ENCODE assay signal across 17 mouse cellular contexts in the genomic region with DNA sequence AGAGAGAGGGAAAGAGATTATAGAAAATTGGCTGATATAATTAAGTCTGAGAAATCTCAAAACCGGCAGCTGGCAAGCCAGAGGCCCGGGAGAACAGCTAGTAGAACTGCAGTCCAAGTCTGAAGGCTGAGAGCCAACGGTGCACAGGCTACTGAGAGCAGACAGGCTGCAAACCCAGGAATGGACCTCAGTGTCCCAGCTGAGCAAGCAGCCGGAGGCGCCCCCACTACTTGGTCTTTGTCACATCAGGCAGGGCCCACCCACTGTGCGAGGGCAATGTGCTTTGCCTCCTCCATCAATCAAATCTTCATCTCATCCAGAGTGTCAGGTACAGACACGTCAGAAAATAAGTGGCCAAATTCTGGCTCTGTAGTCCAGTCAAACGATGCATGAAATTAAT. TPM values are rescaled to one million over a fixed set of nuclear protein-coding genes. Genes with fewer than 3 reads are reported as not detected.
DNase-seq lines count a peak whose midpoint lies in the region; ATAC-seq lines count a peak whose summit lies in the region.
"Had no signal": no experiment of that assay in that cellular context is flagged by ENCODE, and none has a peak within 500 bp of the region (broad histone marks: within the 10 kb centered on the region; RNA-seq: fewer than 3 reads in every experiment).

No protein-coding gene starts in this region.

- no peaks in the 10 kb centered on the region for H3K36me3 ChIP-seq in forebrain, embryonic 12.5 days (replicated peaks)
- H3K36me3 ChIP-seq in forebrain, embryonic 10.5 days (replicated peaks), result no peaks in the 10 kb centered on the region
- no peaks in the 10 kb centered on the region for H3K36me3 ChIP-seq in hindbrain, embryonic 13.5 days
- no peaks in the 10 kb centered on the region for H3K36me3 ChIP-seq in hindbrain, embryonic 12.5 days
- H3K36me3 ChIP-seq in hindbrain, embryonic 14.5 days (replicated peaks; ENCODE audit: control insufficient read depth, insufficient read depth), result no peaks in the 10 kb centered on the region
- H3K36me3 ChIP-seq: embryonic facial prominence, embryonic 13.5 days; G1E; neural tube, embryonic 15.5 days had no signal

- no peaks in the 10 kb centered on the region for H3K27me3 ChIP-seq in forebrain, embryonic 12.5 days
- no peaks in the 10 kb centered on the region for H3K27me3 ChIP-seq in forebrain, embryonic 10.5 days (ENCODE audit: poor library complexity, severe bottlenecking)
- no peaks in the 10 kb centered on the region for H3K27me3 ChIP-seq in hindbrain, embryonic 13.5 days
- no peaks in the 10 kb centered on the region for H3K27me3 ChIP-seq in hindbrain, embryonic 12.5 days
- no peaks in the 10 kb centered on the region for H3K27me3 ChIP-seq in hindbrain, embryonic 14.5 days (ENCODE audit: control insufficient read depth, insufficient read depth, low read length)
- H3K27me3 ChIP-seq: embryonic facial prominence, embryonic 13.5 days; forebrain, embryonic 13.5 days; neural tube, embryonic 15.5 days had no signal

- no peak overlapping the region for H3K4me2 ChIP-seq in forebrain, embryonic 12.5 days
- no peak overlapping the region for H3K4me2 ChIP-seq in hindbrain, embryonic 13.5 days
- H3K4me2 ChIP-seq in hindbrain, embryonic 12.5 days (replicated peaks), result no peak overlapping the region
- no peak overlapping the region for H3K4me2 ChIP-seq in hindbrain, embryonic 14.5 days (replicated peaks)
- H3K4me2 ChIP-seq: embryonic facial prominence, embryonic 13.5 days; forebrain, embryonic 13.5 days; neural tube, embryonic 15.5 days had no signal

- no peak overlapping the region for H3K9ac ChIP-seq in forebrain, embryonic 12.5 days
- H3K9ac ChIP-seq in hindbrain, embryonic 13.5 days, result no peak overlapping the region
- no peak overlapping the region for H3K9ac ChIP-seq in hindbrain, embryonic 12.5 days
- H3K9ac ChIP-seq in hindbrain, embryonic 14.5 days, result no peak overlapping the region
- H3K9ac ChIP-seq: embryonic facial prominence, embryonic 13.5 days; forebrain, embryonic 13.5 days; liver, embryonic 14.5 days; neural tube, embryonic 15.5 days had no signal

- H3K4me3 ChIP-seq in forebrain, embryonic 12.5 days (replicated peaks), result no peak overlapping the region
- no peak overlapping the region for H3K4me3 ChIP-seq in forebrain, embryonic 10.5 days
- H3K4me3 ChIP-seq in hindbrain, embryonic 13.5 days, result no peak overlapping the region
- H3K4me3 ChIP-seq in hindbrain, embryonic 12.5 days, result no peak overlapping the region
- no peak overlapping the region for H3K4me3 ChIP-seq in hindbrain, embryonic 14.5 days (replicated peaks; ENCODE audit: low read length)
- H3K4me3 ChIP-seq: embryonic facial prominence, embryonic 13.5 days; forebrain, embryonic 13.5 days; neural tube, embryonic 15.5 days had no signal

- H3K4me1 ChIP-seq in forebrain, embryonic 12.5 days, result no peaks in the 10 kb centered on the region
- 0 out of 2 replicates have a peak, but pooled peaks cover 2% of the 10 kb centered on the region for H3K4me1 ChIP-seq in forebrain, embryonic 10.5 days
- no peaks in the 10 kb centered on the region for H3K4me1 ChIP-seq in hindbrain, embryonic 13.5 days (replicated peaks)
- H3K4me1 ChIP-seq in hindbrain, embryonic 12.5 days, result 0 out of 2 replicates have a peak, but pooled peaks cover 5% of the 10 kb centered on the region
- no peaks in the 10 kb centered on the region for H3K4me1 ChIP-seq in hindbrain, embryonic 14.5 days (replicated peaks; ENCODE audit: control insufficient read depth, insufficient read depth, low read length)
- H3K4me1 ChIP-seq: embryonic facial prominence, embryonic 13.5 days; forebrain, embryonic 13.5 days; neural tube, embryonic 15.5 days had no signal

- DNase-seq in forebrain, embryonic 10.5 days (ENCODE audit: extremely low spot score, low spot score), result no peak
- peak; percentile 50 for DNase-seq in gastrocnemius, postnatal 10 days
- no peak for DNase-seq in hindbrain, embryonic 14.5 days (ENCODE audit: low spot score)
- DNase-seq in right cerebral cortex, adult 18-20 months, result no peak
- no peak for DNase-seq in lung, postnatal 25 days (ENCODE audit: low spot score)
- DNase-seq: kidney, adult 2 months; kidney, postnatal 4 days; lung, postnatal 10 days; thymus, adult 18-20 months had no signal

- 0 out of 2 replicates have a peak, but pooled peaks have one; percentile 11 for ATAC-seq in forebrain, embryonic 12.5 days (ENCODE audit: low FRiP score)
- ATAC-seq in hindbrain, embryonic 13.5 days (ENCODE audit: low FRiP score), result 0 out of 2 replicates have a peak, but pooled peaks have one; percentile 36
- no peak for ATAC-seq in hindbrain, embryonic 12.5 days (ENCODE audit: low FRiP score)
- ATAC-seq in hindbrain, embryonic 14.5 days (ENCODE audit: low FRiP score), result peak; percentile 60; the same call in 1 of the 2 replicates
- ATAC-seq: forebrain, embryonic 13.5 days had no signal

- H3K9me3 ChIP-seq in forebrain, embryonic 12.5 days, result no peaks in the 10 kb centered on the region
- no peaks in the 10 kb centered on the region for H3K9me3 ChIP-seq in forebrain, embryonic 10.5 days
- H3K9me3 ChIP-seq in hindbrain, embryonic 13.5 days, result no peaks in the 10 kb centered on the region
- H3K9me3 ChIP-seq in hindbrain, embryonic 12.5 days (replicated peaks), result no peaks in the 10 kb centered on the region
- H3K9me3 ChIP-seq in hindbrain, embryonic 14.5 days (ENCODE audit: control insufficient read depth, low read length), result no peaks in the 10 kb centered on the region
- H3K9me3 ChIP-seq: embryonic facial prominence, embryonic 13.5 days; forebrain, embryonic 13.5 days; G1E; neural tube, embryonic 15.5 days had no signal

- H3K27ac ChIP-seq in forebrain, embryonic 12.5 days, result no peak overlapping the region
- no peak overlapping the region for H3K27ac ChIP-seq in forebrain, embryonic 10.5 days
- no peak overlapping the region for H3K27ac ChIP-seq in hindbrain, embryonic 13.5 days
- no peak overlapping the region for H3K27ac ChIP-seq in hindbrain, embryonic 12.5 days
- H3K27ac ChIP-seq in hindbrain, embryonic 14.5 days, result no peak overlapping the region
- H3K27ac ChIP-seq: embryonic facial prominence, embryonic 13.5 days; forebrain, embryonic 13.5 days; liver, embryonic 14.5 days; neural tube, embryonic 15.5 days had no signal

- 78% methylated on average over 8 of the region's 8 CpGs for WGBS in forebrain, embryonic 12.5 days
- 80% methylated on average over 8 of the region's 8 CpGs for WGBS in forebrain, embryonic 10.5 days
- WGBS in hindbrain, embryonic 13.5 days, result 51% methylated on average over 8 of the region's 8 CpGs
- WGBS in hindbrain, embryonic 12.5 days, result 58% methylated on average over 8 of the region's 8 CpGs
- WGBS in hindbrain, embryonic 14.5 days, result 45% methylated on average over 8 of the region's 8 CpGs

RNA-seq across cellular contexts. Expression of gene Smim20, which starts 34.6 kb away (rescaled TPM):
- 58.2 and 59.1 TPM in 2 replicates for polyA plus RNA-seq in forebrain, embryonic 12.5 days (2016; fragmentation: Nextera tagmentation; extraction: Ambion mirVana)
- polyA plus RNA-seq in forebrain, embryonic 10.5 days (2016; fragmentation: Nextera tagmentation; extraction: Ambion mirVana), result 68.0 and 72.6 TPM in 2 replicates
- 76.0 and 76.6 TPM in 2 replicates for polyA plus RNA-seq in hindbrain, embryonic 13.5 days (2015; fragmentation: Nextera tagmentation; extraction: Ambion mirVana)
- 62.9 and 63.0 TPM in 2 replicates for polyA plus RNA-seq in hindbrain, embryonic 12.5 days (2016; fragmentation: Nextera tagmentation; extraction: Ambion mirVana)
- 100 to 1,000 TPM in 1 of 2 experiments, 10 to 100 TPM in 1; 94.9 to 103 TPM for total RNA-seq in gastrocnemius, postnatal 10 days (2021)
- 78.6 and 82.0 TPM in 2 replicates for polyA plus RNA-seq in hindbrain, embryonic 14.5 days (2014; fragmentation: Nextera tagmentation; extraction: Ambion mirVana)
